Mouse (Mus musculus) brain, adult 2 months (tissue): ENCODE results near the gene Mllt10.
A peak's percentile ranks its signal among the peaks of the same experiment; 100 is the strongest.

Source experiments
- DNase-seq: peaks from one replicate; pipeline ENCODE4 v3.0.0; 2011; ENCODE audit warnings: low read depth, low spot score

Mllt10 gene

DNA sequence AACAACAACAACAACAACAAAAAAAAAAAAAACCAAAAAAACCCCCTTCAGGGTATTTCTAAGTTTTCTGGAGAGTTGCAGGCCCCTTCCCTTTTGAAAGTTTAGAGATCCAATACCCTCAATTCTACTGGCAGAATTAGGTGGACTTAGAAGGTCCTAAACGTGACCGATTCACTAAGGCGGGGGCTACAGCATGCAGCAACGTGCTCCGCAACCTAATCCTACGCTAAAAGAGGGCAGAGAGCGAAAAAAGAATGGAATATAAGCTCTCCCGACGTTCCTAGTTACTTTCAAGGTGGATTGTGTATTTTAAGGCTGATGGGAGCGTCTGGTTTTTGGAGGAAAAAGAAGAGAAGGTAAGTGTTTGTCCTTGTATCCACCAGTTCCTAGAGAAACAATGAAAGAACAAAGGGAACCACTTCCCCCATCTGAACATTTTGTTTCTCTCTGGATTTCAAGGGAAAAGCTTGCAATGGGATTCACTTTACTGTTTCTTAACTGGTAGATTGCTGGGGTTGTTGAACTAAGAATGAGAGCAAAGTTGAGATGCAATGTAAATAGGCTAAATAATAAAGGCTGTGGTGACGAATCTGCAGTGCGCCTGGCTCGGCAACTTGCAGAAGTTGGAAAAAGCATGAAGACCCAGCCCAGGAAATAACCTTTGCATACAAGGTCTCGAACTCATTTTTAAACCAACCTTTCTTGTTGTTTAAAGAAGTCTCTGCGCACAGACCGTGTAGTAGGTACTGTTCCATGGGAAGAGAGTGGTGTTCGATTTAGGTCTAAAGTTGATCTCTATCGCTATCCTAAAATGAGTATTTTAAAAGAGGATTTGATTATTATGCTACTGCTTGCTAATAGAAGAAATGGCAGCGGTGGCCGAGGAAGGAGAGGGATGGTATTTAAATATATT is at the start of gene Mllt10:
Gene Mllt10 (plus strand): TSS at position 222 of the 913 bp plus-strand sequence.
- no peak for DNase-seq

DNA sequence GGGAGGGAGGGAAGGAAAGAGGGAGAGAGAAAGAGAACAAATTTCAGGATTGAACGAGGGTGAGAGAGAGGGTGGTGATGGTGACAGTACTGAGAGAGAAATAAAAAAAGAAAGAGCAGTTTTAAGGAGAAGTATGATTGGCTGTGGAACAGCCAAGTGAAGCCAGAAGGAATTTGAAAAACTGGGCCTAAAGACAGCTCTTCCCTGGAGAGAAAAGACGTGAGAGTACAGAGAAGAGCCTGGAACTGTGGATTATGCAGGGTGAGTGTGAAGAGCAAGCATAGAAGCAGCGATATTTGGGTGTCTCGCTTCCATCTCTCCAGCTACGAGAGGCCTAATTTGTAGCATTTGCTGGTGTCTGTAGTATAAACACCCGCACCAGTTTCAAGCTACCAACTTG is 43.8 kb upstream of the Mllt10 start:
- DNase-seq, result peak; percentile 27

GRCm38 (mm10) chr2:18012866-18013265 is 42.2 kb upstream of the Mllt10 start:
- DNase-seq, result no peak

GRCm38 (mm10) chr2:18015581-18015980 is 39.5 kb upstream of the Mllt10 start:
- DNase-seq, result no peak

- no peak for DNase-seq
Measured at GRCm38 (mm10) chr2:18016639-18017038, 38.4 kb upstream of the Mllt10 start.

DNA sequence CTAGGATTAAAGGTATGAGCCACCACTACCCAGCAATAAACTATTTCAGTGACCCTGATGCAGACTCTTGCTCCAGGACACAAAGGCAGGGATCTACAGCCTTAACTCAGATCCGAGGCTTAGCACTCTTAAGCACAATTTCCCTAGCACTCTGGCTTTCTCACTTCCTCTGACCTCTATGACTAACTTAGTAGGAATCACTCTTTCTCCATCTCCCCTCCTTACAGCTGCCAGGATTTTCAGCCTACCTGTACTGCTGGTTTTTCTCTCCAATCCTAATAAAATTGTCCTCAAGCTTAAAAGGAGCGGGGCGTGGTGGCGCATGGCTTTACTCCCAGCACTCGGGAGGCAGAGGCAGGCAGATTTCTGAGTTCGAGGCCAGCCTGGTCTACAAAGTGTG is 37.7 kb upstream of the Mllt10 start:
- DNase-seq, result no peak

DNA sequence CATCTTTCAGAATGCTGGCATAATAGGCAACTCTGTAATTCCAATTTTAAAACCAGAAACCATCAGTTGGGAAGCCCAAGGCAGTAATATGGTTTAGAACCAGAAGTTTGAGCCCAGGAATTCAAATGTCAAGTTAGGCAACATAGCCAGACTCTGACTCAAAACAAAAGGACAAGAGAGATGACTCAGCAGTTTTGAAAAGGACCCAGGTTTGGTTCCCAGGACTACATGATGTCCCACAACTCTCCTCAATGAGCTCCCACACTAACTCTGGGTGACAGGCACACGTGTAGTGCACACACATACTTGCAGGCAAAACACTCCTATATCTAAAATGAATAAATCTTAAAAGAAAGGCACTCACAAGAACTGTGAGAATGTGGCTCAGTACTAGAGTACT is 35.9 kb upstream of the Mllt10 start:
- DNase-seq, result no peak

DNA sequence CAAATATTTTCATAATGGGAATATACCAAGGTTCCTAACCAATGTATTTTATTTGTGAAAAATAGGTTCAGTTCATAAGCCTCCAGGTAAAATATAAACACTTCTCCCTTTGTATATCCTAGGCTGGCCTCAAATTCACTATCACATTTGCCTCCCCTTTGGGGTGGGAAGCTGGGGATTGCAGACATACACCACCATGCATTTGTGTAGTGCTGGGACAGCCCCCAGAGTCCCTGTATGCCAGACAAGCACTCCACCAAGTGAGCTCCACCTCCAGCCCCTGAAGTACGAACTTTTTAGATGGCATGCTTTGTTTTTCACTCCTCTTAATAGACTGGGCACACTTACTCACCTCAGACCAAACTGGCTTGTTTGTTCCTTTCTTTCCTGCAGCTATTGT is 32.2 kb upstream of the Mllt10 start:
- no peak for DNase-seq

- DNase-seq, result no peak
Measured at GRCm38 (mm10) chr2:18025116-18025515, 29.9 kb upstream of the Mllt10 start.

DNA sequence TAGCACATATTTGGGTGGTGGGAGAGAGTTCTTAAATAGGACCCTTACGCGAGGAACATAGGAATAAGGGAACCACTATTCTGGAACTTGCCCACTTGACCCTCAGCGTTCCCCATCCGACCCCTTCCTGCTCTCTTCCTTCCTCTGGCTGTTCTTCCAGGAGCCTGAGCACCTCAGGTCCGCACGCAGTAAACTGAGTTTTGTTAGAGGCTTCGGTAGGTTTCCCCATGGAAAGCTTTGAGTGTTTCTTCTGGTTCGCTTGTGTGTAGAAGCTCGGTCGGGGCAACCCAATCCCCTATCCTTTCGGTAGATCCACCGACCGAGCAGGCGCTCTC is 29.3 kb upstream of the Mllt10 start:
- DNase-seq, result no peak

DNA sequence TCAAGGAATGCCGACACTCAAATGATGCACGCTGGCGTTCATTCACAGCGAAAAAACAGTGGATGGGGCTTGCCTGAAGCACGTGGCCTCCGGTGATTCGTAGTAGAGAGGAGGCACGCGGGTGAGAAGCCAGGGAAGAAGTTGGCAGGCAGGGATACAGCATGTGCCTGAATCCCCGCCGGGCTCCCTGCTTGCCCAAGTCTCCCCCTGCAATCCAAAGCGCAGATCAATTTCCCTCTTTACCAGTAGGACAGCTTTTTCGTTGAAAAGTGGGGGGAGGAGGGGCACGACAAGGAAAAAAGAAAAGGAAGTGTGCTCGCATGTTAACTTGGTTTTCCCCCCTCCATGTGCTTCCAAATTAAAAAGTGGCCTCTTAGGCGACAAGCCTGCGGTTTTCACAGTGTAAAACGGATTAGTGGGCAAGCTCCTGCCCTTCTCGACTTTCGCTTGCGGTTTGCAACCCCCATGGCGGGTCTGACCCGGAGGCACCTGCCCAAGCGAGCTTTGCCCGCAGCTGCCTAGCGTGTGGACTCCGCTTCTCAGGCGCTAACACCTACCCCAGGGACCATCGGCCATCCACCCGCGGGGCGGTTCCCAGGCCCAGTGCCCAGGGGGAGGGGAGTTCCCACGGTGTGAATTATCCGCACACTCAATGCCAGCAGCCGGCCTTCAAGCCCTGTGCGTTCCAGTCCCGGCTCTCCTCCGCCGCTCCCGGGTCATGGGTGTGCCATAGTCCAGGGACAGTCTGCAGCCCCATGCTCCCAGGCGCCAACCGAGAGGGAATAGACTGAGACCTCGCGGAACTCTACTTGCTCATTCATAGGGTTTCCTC is 28.7 kb upstream of the Mllt10 start:
- peak; percentile 68 for DNase-seq

GRCm38 (mm10) chr2:18027448-18028139 is 27.4 kb upstream of the Mllt10 start:
- peak; percentile 96 for DNase-seq

GRCm38 (mm10) chr2:18028140-18029021 is 26.7 kb upstream of the Mllt10 start:
- DNase-seq, result peak; percentile 89

- no peak for DNase-seq
Measured at GRCm38 (mm10) chr2:18029656-18030055, 25.4 kb upstream of the Mllt10 start.

DNA sequence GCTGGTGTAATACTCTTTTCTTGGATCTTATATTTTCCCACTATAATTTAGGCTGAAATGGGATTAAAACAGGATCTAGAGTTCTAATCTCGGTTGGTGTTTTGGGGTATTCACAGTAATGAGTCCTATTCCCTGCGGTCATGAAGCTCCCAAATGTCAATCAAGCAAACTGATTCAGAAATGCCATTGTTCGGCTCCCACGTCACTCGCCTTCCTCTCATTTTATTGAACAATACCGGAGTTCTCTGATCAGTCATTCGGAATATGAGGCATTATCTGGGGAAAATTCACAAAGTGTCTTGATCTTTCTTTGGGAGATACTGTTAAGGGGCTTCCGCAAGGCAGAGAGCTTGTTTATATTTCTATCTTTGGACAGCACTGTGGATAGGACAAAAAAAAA is 24.5 kb upstream of the Mllt10 start:
- no peak for DNase-seq

GRCm38 (mm10) chr2:18031271-18031821 is 23.7 kb upstream of the Mllt10 start:
- peak; percentile 39 for DNase-seq

- DNase-seq, result peak; percentile 39
Measured at GRCm38 (mm10) chr2:18031831-18032537, 23.1 kb upstream of the Mllt10 start.

DNA sequence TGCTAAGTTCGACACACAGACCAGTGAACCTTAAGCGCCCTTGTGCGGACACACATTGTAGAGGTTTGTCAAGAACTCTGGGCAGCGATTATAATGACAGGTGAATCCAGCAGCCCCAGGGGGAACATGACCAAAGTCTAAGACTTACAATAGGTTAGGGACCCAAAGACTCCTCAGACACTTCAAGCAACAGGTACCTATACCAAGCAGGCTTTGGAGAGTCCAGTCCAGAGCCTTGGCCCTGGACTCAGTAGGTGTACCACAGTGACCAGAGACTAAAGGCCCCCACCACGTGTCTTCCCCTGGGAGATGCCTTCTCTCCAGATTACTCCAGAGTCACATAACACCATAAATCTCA is 22.5 kb upstream of the Mllt10 start:
- DNase-seq, result no peak

GRCm38 (mm10) chr2:18033166-18034108 is 21.6 kb upstream of the Mllt10 start:
- DNase-seq, result no peak
